Mouse (Mus musculus) lung, embryonic 16.5 days (tissue): ENCODE data around the gene Actn4. TPM values are rescaled to one million over a fixed set of nuclear protein-coding genes. Genes with fewer than 3 reads are reported as not detected.

Source experiments
- ATAC-seq: fragments of 200-750 bp; cut with Nextera tagmentation; 2 replicates; pipeline ENCODE4 v1.8.0; 2017; ENCODE audit warnings: low read depth, mild to moderate bottlenecking, moderate library complexity
- H3K27ac ChIP-seq: fragments of 300-500 bp; sonication (generic); 2 replicates; pipeline ENCODE4 v1.5.1; 2014; ENCODE audit warnings: mild to moderate bottlenecking, control low read depth, low read length
- H3K27me3 ChIP-seq: fragments of 300-500 bp; sonication (generic); 2 replicates; pipeline ENCODE4 v1.6.1; 2014; ENCODE audit warnings: low read depth, low read length, mixed read lengths; ENCODE audit not compliant: control insufficient read depth, insufficient read depth
- H3K36me3 ChIP-seq: fragments of 300-500 bp; sonication (generic); 2 replicates; pipeline ENCODE4 v1.6.1; 2014; ENCODE audit warnings: low read length; ENCODE audit not compliant: control insufficient read depth, insufficient read depth
- H3K4me1 ChIP-seq: fragments of 300-500 bp; sonication (generic); replicated peaks from 2 replicates; pipeline ENCODE4 v1.6.1; 2014; ENCODE audit warnings: low read length, mixed read lengths; ENCODE audit not compliant: control insufficient read depth, insufficient read depth
- H3K4me2 ChIP-seq: fragments of 300-500 bp; sonication (generic); 2 replicates; pipeline ENCODE4 v1.6.1; 2014; ENCODE audit warnings: low read depth, low read length, control low read depth
- H3K4me3 ChIP-seq: fragments of 300-500 bp; sonication (generic); 2 replicates; pipeline ENCODE4 v1.5.1; 2014; ENCODE audit warnings: mild to moderate bottlenecking, low read length, control low read depth
- H3K9ac ChIP-seq: fragments of 300-500 bp; sonication (generic); 2 replicates; pipeline ENCODE4 v1.6.1; 2014; ENCODE audit warnings: low read length, control low read depth
- H3K9me3 ChIP-seq: fragments of 300-500 bp; sonication (generic); 2 replicates; pipeline ENCODE4 v1.6.1; 2016; ENCODE audit warnings: low read length; ENCODE audit not compliant: control insufficient read depth
- WGBS: fragments of 180-500 bp; shearing (Covaris S2); extraction: QIAGEN DNeasy Blood & Tissue Kit; methylation state at CpG from one replicate; pipeline ENCODE4 v1.1.7; 2014; 5-methylcytosine and 5-hydroxymethylcytosine counted together
- polyA plus RNA-seq: library from polyadenylated mRNA; unstranded; fragments of >200 nt; fragmentation: Nextera tagmentation; extraction: Ambion mirVana; gene quantifications from 2 replicates; pipeline ENCODE4 v1.2.1, GENCODE M21; 2015

Actn4 gene
- polyA plus RNA-seq, 1 experiment from 2014 or later, result 313 TPM

- H3K9me3 ChIP-seq, result no peaks in the 10 kb centered on the region
- no peaks in the 10 kb centered on the region for H3K27me3 ChIP-seq
- H3K36me3 ChIP-seq, result no peaks in the 10 kb centered on the region
- H3K4me1 ChIP-seq, result peaks cover 13% of the 10 kb centered on the region
- H3K27ac ChIP-seq, result peak overlapping the region; percentile 43; the same call in 1 of the 2 replicates
- peak overlapping the region; percentile 36 for H3K4me3 ChIP-seq
- H3K4me2 ChIP-seq, result peak overlapping the region; percentile 56
- peak; percentile 81 for ATAC-seq
- peak overlapping the region; percentile 57 for H3K9ac ChIP-seq
- WGBS, result 35% methylated on average over 33 of the region's 33 CpGs
Measured at GRCm38 (mm10) chr7:28865481-28866300, 96.4 kb downstream of the Actn4 start.

GRCm38 (mm10) chr7:28864288-28864750 is 97.8 kb downstream of the Actn4 start:
- Histone ChIP-seq H3K36me3 (no peaks in the 10 kb centered on the region), H3K4me1 (peaks cover 13% of the 10 kb centered on the region), H3K4me2 (no peak overlapping the region), H3K4me3 (no peak overlapping the region), H3K9me3 (no peaks in the 10 kb centered on the region), H3K9ac (no peak overlapping the region), H3K27me3 (no peaks in the 10 kb centered on the region), H3K27ac (no peak overlapping the region)
- ATAC-seq, result no peak
- WGBS, result 33% methylated on average over 9 of the region's 9 CpGs

GRCm38 (mm10) chr7:28863540-28863939 is 98.6 kb downstream of the Actn4 start, which contains the start of gene Lgals7:
Gene Lgals7 (plus strand): TSS chr7:28863853.
- Histone ChIP-seq H3K4me2 (no peak within 1 kb of the TSS), H3K27me3 (no peaks in the 10 kb centered on the region), H3K36me3 (no peaks in the 10 kb centered on the region), H3K9me3 (no peaks in the 10 kb centered on the region), H3K4me3 (no peak within 1 kb of the TSS), H3K9ac (no peak within 1 kb of the TSS), H3K4me1 (peaks cover 13% of the 10 kb centered on the region), H3K27ac (no peak within 1 kb of the TSS)
- 72% methylated on average over 6 of the region's 6 CpGs for WGBS
- ATAC-seq, result no peak

- Histone ChIP-seq H3K9me3 (no peaks in the 10 kb centered on the region), H3K4me1 (peaks cover 13% of the 10 kb centered on the region), H3K27me3 (no peaks in the 10 kb centered on the region), H3K9ac (no peak overlapping the region), H3K4me3 (no peak overlapping the region), H3K4me2 (no peak overlapping the region), H3K27ac (no peak overlapping the region), H3K36me3 (no peaks in the 10 kb centered on the region)
- no peak for ATAC-seq
- 72% methylated on average over 15 of the region's 15 CpGs for WGBS
Measured at GRCm38 (mm10) chr7:28862817-28863499, 99.2 kb downstream of the Actn4 start.

- Histone ChIP-seq H3K9me3 (no peaks in the 10 kb centered on the region), H3K27me3 (no peaks in the 10 kb centered on the region), H3K27ac (no peak overlapping the region), H3K4me2 (no peak overlapping the region), H3K36me3 (no peaks in the 10 kb centered on the region), H3K9ac (no peak overlapping the region), H3K4me1 (peaks cover 6% of the 10 kb centered on the region), H3K4me3 (no peak overlapping the region)
- no peak for ATAC-seq
- WGBS, result 89% methylated on average over 6 of the region's 6 CpGs
Measured at GRCm38 (mm10) chr7:28860898-28861297, 101.2 kb downstream of the Actn4 start.

- 90% methylated on average over 2 of the region's 2 CpGs for WGBS
- Histone ChIP-seq H3K4me3 (no peak overlapping the region), H3K4me2 (no peak overlapping the region), H3K27me3 (no peaks in the 10 kb centered on the region), H3K4me1 (0 out of 2 replicates have a peak, but pooled peaks cover 3% of the 10 kb centered on the region), H3K9me3 (no peaks in the 10 kb centered on the region), H3K36me3 (no peaks in the 10 kb centered on the region), H3K9ac (no peak overlapping the region), H3K27ac (no peak overlapping the region)
- no peak for ATAC-seq
Measured at GRCm38 (mm10) chr7:28859953-28860352, 102.2 kb downstream of the Actn4 start.

GRCm38 (mm10) chr7:28850642-28851041 is 111.5 kb downstream of the Actn4 start:
- H3K4me2 ChIP-seq, result no peak overlapping the region
- no peaks in the 10 kb centered on the region for H3K27me3 ChIP-seq
- H3K27ac ChIP-seq, result no peak overlapping the region
- WGBS, result 71% methylated on average over 4 of the region's 4 CpGs
- H3K36me3 ChIP-seq, result no peaks in the 10 kb centered on the region
- no peak overlapping the region for H3K4me3 ChIP-seq
- H3K9me3 ChIP-seq, result no peaks in the 10 kb centered on the region; the same call in 1 of the 2 replicates
- ATAC-seq, result no peak
- no peak overlapping the region for H3K9ac ChIP-seq
- no peaks in the 10 kb centered on the region for H3K4me1 ChIP-seq

GRCm38 (mm10) chr7:28849700-28850236 is 112.4 kb downstream of the Actn4 start:
- Histone ChIP-seq H3K27ac (no peak overlapping the region), H3K4me2 (no peak overlapping the region)
- ATAC-seq, result peak; percentile 52

GRCm38 (mm10) chr7:28847273-28847672 is 114.9 kb downstream of the Actn4 start:
- Histone ChIP-seq H3K9me3 (peaks cover 3% of the 10 kb centered on the region), H3K4me3 (no peak overlapping the region), H3K4me1 (no peaks in the 10 kb centered on the region), H3K27me3 (no peaks in the 10 kb centered on the region), H3K27ac (no peak overlapping the region), H3K4me2 (no peak overlapping the region), H3K9ac (no peak overlapping the region), H3K36me3 (no peaks in the 10 kb centered on the region)
- 42% methylated on average over 1 of the region's 1 CpGs for WGBS
- ATAC-seq, result peak; percentile 75

More at GRCm38 (mm10) chr7:28849700-28850236, 112.4 kb downstream of the Actn4 start:
- Histone ChIP-seq H3K9ac (0 out of 2 replicates have a peak overlapping the region, but pooled peaks have one; percentile 2), H3K4me1 (no peaks in the 10 kb centered on the region), H3K9me3 (no peaks in the 10 kb centered on the region; the same call in 1 of the 2 replicates), H3K27me3 (no peaks in the 10 kb centered on the region), H3K4me3 (no peak overlapping the region), H3K36me3 (no peaks in the 10 kb centered on the region)
- WGBS, result 30% methylated on average over 1 of the region's 1 CpGs
